Mouse (Mus musculus): ENCODE measurements at regions not wholly inside any gene's neighbourhood (a gene's known extent, or its start where the extent isn't known, plus 50 kb on each side); places are given as distances from the start of the nearest gene placed in this dataset.

DNA sequence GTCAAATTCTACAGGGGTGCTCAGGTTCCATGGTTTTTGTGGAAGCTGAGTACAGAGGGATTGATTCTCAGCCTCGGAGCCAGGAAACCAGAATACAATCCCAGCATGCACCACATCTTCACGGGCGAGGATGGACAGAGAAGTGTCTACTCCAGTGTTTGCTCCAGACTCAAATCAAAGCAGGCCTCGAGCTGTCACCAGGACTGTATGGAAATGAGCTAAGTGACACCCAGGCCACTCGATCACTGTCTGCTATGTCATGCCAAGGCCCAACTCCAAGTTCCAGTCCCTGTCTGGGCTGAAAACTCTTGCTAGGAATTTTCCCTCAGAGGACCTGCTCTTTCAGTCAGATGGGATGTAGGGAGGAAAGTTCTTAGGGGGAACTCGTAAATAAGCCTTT lies 86.8 kb upstream of the Rbms3 start:
- H3K4me1 ChIP-seq (replicated peaks), result 0 out of 2 replicates have a peak, but pooled peaks cover 3% of the 10 kb centered on the region
- no peaks in the 10 kb centered on the region for H3K36me3 ChIP-seq
- H3K9ac ChIP-seq, result no peak overlapping the region
- H3K4me3 ChIP-seq, result no peak overlapping the region
- no peaks in the 10 kb centered on the region for H3K27me3 ChIP-seq
- WGBS, result 84% methylated on average over 6 of the region's 6 CpGs
- H3K4me2 ChIP-seq, result no peak overlapping the region
- ATAC-seq (ENCODE audit: low FRiP score), result no peak
- no peaks in the 10 kb centered on the region for H3K9me3 ChIP-seq
- H3K27ac ChIP-seq, result no peak overlapping the region

DNA sequence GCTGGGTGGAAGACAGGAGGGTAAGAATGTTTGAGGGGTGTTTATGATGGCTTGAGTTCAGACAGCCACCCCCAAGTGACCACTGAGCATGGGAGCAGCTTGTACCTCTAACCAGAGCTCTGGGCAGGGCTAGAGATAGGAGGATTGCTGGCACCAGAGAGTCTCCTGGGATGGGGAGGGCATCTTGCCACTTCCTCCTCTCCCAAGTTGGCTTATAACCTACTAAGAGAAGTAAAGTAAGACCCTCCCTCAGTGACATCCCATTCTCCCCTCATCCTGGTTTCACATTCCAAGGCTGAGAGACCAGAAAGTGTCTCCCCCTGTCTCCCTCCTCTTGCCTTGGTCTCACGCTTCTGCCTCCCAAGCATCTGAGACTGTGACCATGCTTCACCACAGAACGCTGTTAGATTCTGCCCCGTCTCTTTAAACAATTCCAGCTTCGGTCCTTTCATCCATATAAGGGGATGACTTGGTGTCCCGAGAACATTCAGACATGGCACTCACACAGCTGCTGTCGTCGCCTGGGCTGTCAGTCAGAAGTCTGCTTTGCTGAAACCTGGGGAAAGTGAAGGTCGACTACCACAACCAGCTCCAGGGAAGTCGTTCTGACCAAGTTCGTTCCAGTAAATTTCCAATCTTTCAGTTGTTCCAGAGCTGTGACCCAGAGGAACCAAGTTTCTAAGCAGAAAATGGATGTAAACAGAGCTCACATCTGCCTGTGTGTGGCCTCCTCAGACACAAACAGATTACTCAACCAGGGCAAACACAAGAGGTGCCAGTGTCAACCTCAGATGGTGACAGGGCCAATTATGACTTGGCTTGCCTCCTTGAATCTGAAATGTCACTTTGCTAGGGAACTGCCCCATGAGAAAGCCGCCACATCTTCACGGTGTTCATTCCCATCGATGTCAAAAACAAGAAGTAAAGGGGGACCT lies 85.3 kb upstream of the Rbms3 start:
- Histone ChIP-seq H3K9me3 (no peaks in the 10 kb centered on the region), H3K36me3 (no peaks in the 10 kb centered on the region), H3K27me3 (no peaks in the 10 kb centered on the region), H3K27ac (no peak overlapping the region), H3K4me3 (no peak overlapping the region), H3K4me1 (replicated peaks) (0 out of 2 replicates have a peak, but pooled peaks cover under 1% of the 10 kb centered on the region), H3K9ac (no peak overlapping the region), H3K4me2 (no peak overlapping the region)
- 85% methylated on average over 13 of the region's 13 CpGs for WGBS
- ATAC-seq (ENCODE audit: low FRiP score), result no peak

DNA sequence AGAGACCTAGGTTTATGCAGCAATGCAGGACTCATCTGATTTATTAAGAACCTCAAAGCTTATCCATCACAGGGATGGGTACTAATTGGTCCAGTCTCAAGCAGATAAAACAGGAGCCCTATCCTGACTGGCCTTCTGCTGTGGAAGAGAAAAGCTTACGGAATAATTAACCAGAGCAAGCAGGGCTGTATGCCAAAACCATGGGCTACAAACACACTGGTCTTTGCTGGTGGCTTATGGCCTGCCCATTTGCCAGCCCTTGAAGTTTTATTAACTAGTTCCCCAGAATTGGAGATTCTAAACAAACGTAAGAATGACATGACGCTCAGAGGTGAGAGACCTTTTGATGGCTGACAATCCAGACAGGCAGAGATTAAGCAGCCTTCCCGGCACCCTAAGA lies 83.4 kb upstream of the Rbms3 start:
- Histone ChIP-seq H3K4me3 (no peak overlapping the region), H3K9ac (no peak overlapping the region), H3K4me1 (replicated peaks) (no peaks in the 10 kb centered on the region), H3K27ac (no peak overlapping the region), H3K4me2 (no peak overlapping the region), H3K9me3 (no peaks in the 10 kb centered on the region), H3K27me3 (no peaks in the 10 kb centered on the region), H3K36me3 (no peaks in the 10 kb centered on the region)
- 90% methylated on average over 4 of the region's 4 CpGs for WGBS
- no peak for ATAC-seq (ENCODE audit: low FRiP score)

DNA sequence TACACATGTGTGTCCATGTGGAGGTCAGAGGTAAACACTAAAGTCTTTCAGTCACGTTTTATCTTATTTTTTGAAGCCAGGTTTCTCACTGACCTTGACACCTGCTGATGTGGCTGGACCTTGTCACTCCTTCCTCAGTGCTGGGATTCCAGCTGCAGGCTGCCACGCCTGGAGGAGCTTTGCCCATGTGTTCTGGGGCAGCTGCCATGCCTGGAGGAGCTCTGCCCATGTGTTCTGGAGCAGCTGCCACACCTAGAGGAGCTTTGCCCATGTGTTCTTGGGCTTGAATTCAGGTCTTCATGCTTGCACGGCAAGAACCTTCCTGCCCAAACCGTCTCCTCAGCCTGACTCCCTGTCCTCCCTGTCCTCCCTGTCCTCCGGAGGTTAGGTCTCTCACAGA lies 82.1 kb upstream of the Rbms3 start:
- Histone ChIP-seq H3K9ac (no peak overlapping the region), H3K4me2 (no peak overlapping the region), H3K4me1 (replicated peaks) (no peaks in the 10 kb centered on the region), H3K27ac (no peak overlapping the region), H3K9me3 (no peaks in the 10 kb centered on the region), H3K4me3 (no peak overlapping the region), H3K36me3 (no peaks in the 10 kb centered on the region), H3K27me3 (no peaks in the 10 kb centered on the region)
- 90% methylated on average over 5 of the region's 5 CpGs for WGBS
- ATAC-seq (ENCODE audit: low FRiP score), result no peak

DNA sequence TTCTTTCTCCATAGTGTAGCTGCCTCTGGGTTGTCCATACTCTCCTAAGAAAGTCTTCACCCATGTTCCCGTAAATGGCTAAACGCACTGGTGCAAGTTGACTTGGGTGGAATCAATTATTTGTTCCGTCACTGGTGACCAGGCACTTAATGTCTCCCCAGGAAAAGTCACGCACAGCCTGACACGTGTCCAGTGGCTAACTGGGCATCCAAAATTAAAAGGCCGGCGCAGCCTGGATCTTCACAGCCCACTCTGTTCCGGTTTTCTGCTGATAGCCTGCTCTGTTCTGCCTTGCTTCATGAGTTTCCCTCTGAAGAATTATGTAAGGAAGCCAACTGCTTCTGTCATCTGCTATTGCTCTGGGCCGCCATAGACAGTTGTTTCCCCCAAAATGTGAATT lies 81.3 kb upstream of the Rbms3 start:
- Histone ChIP-seq H3K4me1 (replicated peaks) (no peaks in the 10 kb centered on the region), H3K27ac (no peak overlapping the region), H3K4me2 (no peak overlapping the region), H3K9ac (no peak overlapping the region), H3K27me3 (no peaks in the 10 kb centered on the region), H3K36me3 (no peaks in the 10 kb centered on the region), H3K9me3 (no peaks in the 10 kb centered on the region), H3K4me3 (no peak overlapping the region)
- ATAC-seq (ENCODE audit: low FRiP score), result no peak
- 92% methylated on average over 9 of the region's 9 CpGs for WGBS

DNA sequence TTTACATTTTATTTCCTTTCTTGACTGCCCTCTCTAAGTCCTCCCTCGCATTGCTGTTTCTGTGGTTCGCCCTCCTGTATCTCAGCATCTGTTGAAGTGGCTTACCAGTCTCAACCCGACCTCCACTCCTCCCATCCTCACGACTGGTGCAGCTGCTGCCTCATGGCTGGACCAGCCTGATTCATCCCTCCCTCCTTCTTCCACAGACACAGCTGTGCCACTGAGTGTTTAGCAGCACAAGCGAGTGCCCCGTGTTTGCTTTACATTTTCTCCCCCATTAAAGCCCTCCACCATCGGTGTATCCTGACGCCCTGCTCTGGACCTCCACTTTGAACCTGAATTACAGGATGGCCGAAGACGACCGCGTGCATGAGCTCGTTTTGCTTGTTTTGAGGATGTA lies 80.0 kb upstream of the Rbms3 start:
- Histone ChIP-seq H3K4me2 (no peak overlapping the region), H3K9me3 (no peaks in the 10 kb centered on the region), H3K27ac (no peak overlapping the region), H3K4me1 (replicated peaks) (no peaks in the 10 kb centered on the region), H3K36me3 (no peaks in the 10 kb centered on the region), H3K9ac (no peak overlapping the region), H3K4me3 (no peak overlapping the region), H3K27me3 (no peaks in the 10 kb centered on the region)
- 90% methylated on average over 13 of the region's 13 CpGs for WGBS
- no peak for ATAC-seq (ENCODE audit: low FRiP score)

DNA sequence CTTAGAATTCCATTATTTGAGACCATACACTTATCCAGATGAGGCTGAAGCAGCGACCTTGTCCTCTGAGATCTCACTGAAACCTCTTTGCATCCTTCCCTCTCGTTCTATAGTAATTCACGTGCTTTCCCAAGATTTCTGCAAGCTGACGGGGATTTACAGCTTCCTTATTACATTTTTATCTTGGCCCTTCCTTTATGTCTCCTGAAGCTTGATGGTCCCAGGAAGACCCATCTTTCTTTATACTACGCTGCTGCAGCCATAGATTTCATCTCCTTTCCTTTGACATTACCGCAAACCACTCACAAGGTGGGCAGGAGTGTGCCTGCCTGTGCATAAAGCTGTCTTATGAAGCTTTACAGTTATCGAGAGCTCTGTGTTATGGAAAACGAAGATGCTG lies 63.3 kb upstream of the Rbms3 start:
- 94% methylated on average over 8 of the region's 8 CpGs for WGBS
- Histone ChIP-seq H3K9me3 (no peaks in the 10 kb centered on the region), H3K4me2 (no peak overlapping the region), H3K4me3 (no peak overlapping the region), H3K9ac (no peak overlapping the region), H3K27me3 (no peaks in the 10 kb centered on the region), H3K36me3 (no peaks in the 10 kb centered on the region), H3K4me1 (replicated peaks) (no peaks in the 10 kb centered on the region), H3K27ac (no peak overlapping the region)
- no peak for ATAC-seq (ENCODE audit: low FRiP score)

DNA sequence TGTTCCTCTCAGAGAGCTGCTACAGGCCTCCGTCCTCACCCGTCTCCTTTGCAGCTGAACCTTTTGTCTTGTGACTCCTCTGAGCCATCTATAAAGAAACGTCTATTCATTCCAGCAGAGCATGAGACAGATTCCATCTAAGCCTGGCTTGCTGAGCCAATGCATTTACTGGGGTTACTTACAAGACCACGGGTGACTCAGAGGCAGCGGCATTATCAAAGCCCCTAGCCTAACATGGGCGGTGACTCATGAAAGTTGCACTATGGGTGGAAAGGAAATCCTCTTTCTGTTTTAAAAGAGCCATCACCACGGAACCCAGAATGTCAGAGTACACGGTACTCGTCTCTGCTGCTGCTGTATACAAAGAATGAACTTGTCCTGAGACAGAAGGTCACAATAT lies 62.8 kb upstream of the Rbms3 start:
- no peak overlapping the region for H3K4me2 ChIP-seq
- no peak overlapping the region for H3K27ac ChIP-seq
- 51% methylated on average over 9 of the region's 9 CpGs for WGBS
- no peaks in the 10 kb centered on the region for H3K4me1 ChIP-seq (replicated peaks)
- H3K9me3 ChIP-seq, result no peaks in the 10 kb centered on the region
- H3K4me3 ChIP-seq, result no peak overlapping the region
- no peaks in the 10 kb centered on the region for H3K27me3 ChIP-seq
- H3K9ac ChIP-seq, result no peak overlapping the region
- H3K36me3 ChIP-seq, result no peaks in the 10 kb centered on the region
- no peak for ATAC-seq (ENCODE audit: low FRiP score)

DNA sequence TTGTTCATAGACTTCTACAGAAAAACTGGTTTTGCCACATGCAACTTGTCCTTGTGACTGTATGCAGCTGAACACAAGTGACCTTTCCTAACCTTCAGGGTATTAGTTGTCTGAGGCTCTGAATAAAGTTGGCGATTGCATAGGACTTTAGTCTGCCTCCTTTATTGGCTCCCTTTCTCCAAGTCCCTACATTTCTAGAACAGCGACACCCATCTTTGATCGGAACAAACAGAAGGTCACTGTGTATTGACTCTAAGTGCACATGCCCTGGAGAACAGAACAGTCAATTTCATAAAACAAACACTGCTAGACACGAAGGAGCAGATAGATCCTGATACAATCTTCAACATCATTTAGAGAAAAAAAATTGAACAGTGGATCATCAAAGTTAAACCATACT lies 60.2 kb upstream of the Rbms3 start:
- no peak overlapping the region for H3K4me2 ChIP-seq
- H3K27me3 ChIP-seq, result no peaks in the 10 kb centered on the region
- no peak for ATAC-seq (ENCODE audit: low FRiP score)
- 82% methylated on average over 4 of the region's 4 CpGs for WGBS
- H3K27ac ChIP-seq, result no peak overlapping the region
- no peak overlapping the region for H3K4me3 ChIP-seq
- H3K36me3 ChIP-seq, result no peaks in the 10 kb centered on the region
- H3K9me3 ChIP-seq, result no peaks in the 10 kb centered on the region
- H3K4me1 ChIP-seq (replicated peaks), result no peaks in the 10 kb centered on the region
- no peak overlapping the region for H3K9ac ChIP-seq

All from hindbrain, embryonic 13.5 days (tissue).